Mouse (Mus musculus): ENCODE data around the gene A3galt2.

DNA sequence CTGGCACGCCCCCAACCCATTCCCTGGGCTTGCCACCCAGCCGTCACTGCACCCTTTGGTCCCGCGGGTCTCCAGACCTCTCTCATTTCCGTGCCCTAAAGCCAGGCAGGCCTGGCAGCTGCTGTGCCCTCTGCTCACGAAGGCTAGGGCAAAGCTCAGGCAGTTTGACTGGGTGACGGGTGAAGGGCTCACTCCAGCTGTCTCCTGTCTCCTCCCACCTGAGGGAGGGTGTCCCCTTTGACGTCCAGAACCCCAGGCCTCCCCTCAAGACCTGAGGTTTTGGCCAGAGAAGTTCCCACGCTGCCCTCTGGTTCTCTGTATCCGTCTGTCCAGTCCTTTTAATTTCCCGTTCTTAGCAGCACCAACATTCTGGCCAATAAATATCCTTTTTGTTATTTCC lies 18.7 kb downstream of the A3galt2 start:
- TF ChIP-seq POLR2A (IDR thresholded peaks at IDR 0.05; ENCODE audit: control insufficient read depth, low read depth, low read length) = no peak
- TF ChIP-seq CTCF (IDR thresholded peaks at IDR 0.05; ENCODE audit: control insufficient read depth, insufficient read depth, insufficient replicate concordance, low read depth, low read length) = no peak
